Mouse (Mus musculus) lung, embryonic 16.5 days (tissue): ENCODE measurements around the gene Fam107b. TPM values are rescaled to one million over a fixed set of nuclear protein-coding genes. Genes with fewer than 3 reads are reported as not detected.
A peak's percentile ranks its signal among the peaks of the same experiment; 100 is the strongest.

Experiments used
- ATAC-seq: fragments of 200-750 bp; cut with Nextera tagmentation; 2 replicates; pipeline ENCODE4 v1.8.0; 2017; ENCODE audit warnings: low read depth, mild to moderate bottlenecking, moderate library complexity
- H3K27ac ChIP-seq: fragments of 300-500 bp; sonication (generic); 2 replicates; pipeline ENCODE4 v1.5.1; 2014; ENCODE audit warnings: mild to moderate bottlenecking, control low read depth, low read length
- H3K27me3 ChIP-seq: fragments of 300-500 bp; sonication (generic); 2 replicates; pipeline ENCODE4 v1.6.1; 2014; ENCODE audit warnings: low read depth, low read length, mixed read lengths; ENCODE audit not compliant: control insufficient read depth, insufficient read depth
- H3K36me3 ChIP-seq: fragments of 300-500 bp; sonication (generic); 2 replicates; pipeline ENCODE4 v1.6.1; 2014; ENCODE audit warnings: low read length; ENCODE audit not compliant: control insufficient read depth, insufficient read depth
- H3K4me1 ChIP-seq: fragments of 300-500 bp; sonication (generic); replicated peaks from 2 replicates; pipeline ENCODE4 v1.6.1; 2014; ENCODE audit warnings: low read length, mixed read lengths; ENCODE audit not compliant: control insufficient read depth, insufficient read depth
- H3K4me2 ChIP-seq: fragments of 300-500 bp; sonication (generic); 2 replicates; pipeline ENCODE4 v1.6.1; 2014; ENCODE audit warnings: low read depth, low read length, control low read depth
- H3K4me3 ChIP-seq: fragments of 300-500 bp; sonication (generic); 2 replicates; pipeline ENCODE4 v1.5.1; 2014; ENCODE audit warnings: mild to moderate bottlenecking, low read length, control low read depth
- H3K9ac ChIP-seq: fragments of 300-500 bp; sonication (generic); 2 replicates; pipeline ENCODE4 v1.6.1; 2014; ENCODE audit warnings: low read length, control low read depth
- H3K9me3 ChIP-seq: fragments of 300-500 bp; sonication (generic); 2 replicates; pipeline ENCODE4 v1.6.1; 2016; ENCODE audit warnings: low read length; ENCODE audit not compliant: control insufficient read depth
- WGBS: fragments of 180-500 bp; shearing (Covaris S2); extraction: QIAGEN DNeasy Blood & Tissue Kit; methylation state at CpG from one replicate; pipeline ENCODE4 v1.1.7; 2014; 5-methylcytosine and 5-hydroxymethylcytosine counted together
- polyA plus RNA-seq: library from polyadenylated mRNA; unstranded; fragments of >200 nt; fragmentation: Nextera tagmentation; extraction: Ambion mirVana; gene quantifications from 2 replicates; pipeline ENCODE4 v1.2.1, GENCODE M21; 2015

Fam107b gene
- polyA plus RNA-seq, 1 experiment from 2014 or later = 33.3 TPM

DNA sequence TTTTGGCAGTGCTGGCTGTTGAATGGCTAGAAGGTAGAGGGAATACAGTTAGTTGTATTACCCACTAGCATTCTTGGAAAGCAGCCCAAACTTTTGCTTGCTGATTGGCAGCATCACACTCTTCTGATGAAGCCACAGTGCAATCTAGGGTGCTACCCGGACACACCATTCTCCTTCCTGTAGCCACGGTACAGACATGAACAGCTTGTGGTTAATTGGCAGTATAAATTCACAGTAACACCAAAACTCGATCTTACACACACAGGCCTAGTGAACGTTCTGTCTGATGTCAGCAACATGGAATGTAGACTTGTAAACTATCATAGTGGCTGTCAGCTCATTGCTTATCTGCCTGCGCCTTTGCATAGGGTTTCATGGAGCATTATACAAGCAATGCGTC is 193.8 kb downstream of the Fam107b start:
- no peaks in the 10 kb centered on the region for H3K36me3 ChIP-seq
- no peak overlapping the region for H3K4me3 ChIP-seq
- no peaks in the 10 kb centered on the region for H3K27me3 ChIP-seq
- peaks cover 23% of the 10 kb centered on the region for H3K4me1 ChIP-seq
- no peak overlapping the region for H3K9ac ChIP-seq
- no peaks in the 10 kb centered on the region for H3K9me3 ChIP-seq
- 29% methylated on average over 6 of the region's 6 CpGs for WGBS
- H3K27ac ChIP-seq = no peak overlapping the region
- no peak overlapping the region for H3K4me2 ChIP-seq
- peak; percentile 64 for ATAC-seq

DNA sequence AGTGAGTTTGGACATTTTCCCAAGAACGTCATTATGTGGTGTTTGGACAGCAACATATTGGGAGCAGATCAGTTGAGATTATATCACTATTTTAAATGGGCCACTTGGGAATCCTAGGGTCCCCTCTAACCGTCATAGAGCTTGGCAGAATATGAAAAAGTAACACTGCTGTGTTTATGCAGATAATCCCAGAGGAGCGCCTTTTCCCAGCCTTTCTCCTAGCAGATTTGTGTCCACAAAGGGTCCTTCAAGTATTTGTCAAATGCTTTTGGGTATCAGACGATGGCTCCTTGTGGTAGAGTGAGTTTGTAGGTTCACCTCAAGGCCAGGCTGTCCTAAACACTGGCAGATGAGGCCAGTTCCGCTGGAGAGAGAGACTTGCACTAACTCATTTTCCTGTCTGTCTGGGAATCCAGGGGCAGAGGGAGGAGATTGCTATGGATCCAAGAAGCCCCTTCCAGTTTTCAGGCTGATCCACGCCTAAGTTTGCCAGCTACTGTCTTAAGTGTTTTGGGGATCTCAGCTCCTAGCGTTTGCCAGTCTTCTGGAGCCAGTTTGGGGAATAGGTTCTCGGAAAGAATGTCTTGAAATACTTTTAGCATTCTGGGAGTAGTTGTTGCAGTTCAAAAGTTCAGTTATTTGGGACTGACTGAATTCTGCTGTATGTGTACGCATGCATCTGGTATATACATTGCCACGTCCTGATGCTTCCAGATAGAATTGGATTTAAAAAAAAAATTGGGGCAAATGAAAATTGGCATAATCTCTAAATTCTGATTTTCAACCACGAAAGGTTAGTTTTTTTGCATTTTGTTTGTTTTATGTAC is 195.9 kb downstream of the Fam107b start:
- H3K4me2 ChIP-seq = no peak overlapping the region
- no peaks in the 10 kb centered on the region for H3K9me3 ChIP-seq
- H3K36me3 ChIP-seq = no peaks in the 10 kb centered on the region
- H3K9ac ChIP-seq = no peak overlapping the region
- ATAC-seq = peak; percentile 75
- peaks cover 23% of the 10 kb centered on the region for H3K4me1 ChIP-seq
- WGBS = 27% methylated on average over 11 of the region's 11 CpGs
- no peaks in the 10 kb centered on the region for H3K27me3 ChIP-seq
- H3K4me3 ChIP-seq = no peak overlapping the region
- H3K27ac ChIP-seq = peak overlapping the region; percentile 31

DNA sequence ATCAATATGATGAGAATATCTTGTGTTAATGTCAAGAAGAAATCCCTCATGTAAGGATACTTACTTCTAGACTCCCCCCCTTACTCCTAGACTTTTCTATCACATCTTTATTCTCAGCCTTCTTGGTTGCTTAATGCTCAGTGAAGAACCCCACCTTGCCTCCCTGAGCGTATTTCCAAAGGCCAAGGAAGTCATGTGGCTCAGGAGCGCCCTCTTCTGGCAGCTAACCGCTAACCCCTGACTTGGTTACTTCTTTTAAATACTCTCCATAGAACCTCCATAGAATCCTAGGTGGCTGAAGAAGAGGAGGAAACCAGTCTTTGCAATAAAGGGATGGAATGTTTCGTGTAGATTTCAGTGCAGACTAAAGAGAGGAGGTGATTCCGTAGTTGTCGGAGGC is 199.0 kb downstream of the Fam107b start:
- H3K9ac ChIP-seq = no peak overlapping the region
- 37% methylated on average over 6 of the region's 6 CpGs for WGBS
- no peak overlapping the region for H3K27ac ChIP-seq
- H3K4me1 ChIP-seq = peaks cover 20% of the 10 kb centered on the region
- H3K4me2 ChIP-seq = no peak overlapping the region
- H3K9me3 ChIP-seq = no peaks in the 10 kb centered on the region
- no peaks in the 10 kb centered on the region for H3K36me3 ChIP-seq
- H3K4me3 ChIP-seq = no peak overlapping the region
- H3K27me3 ChIP-seq = no peaks in the 10 kb centered on the region
- ATAC-seq = no peak

DNA sequence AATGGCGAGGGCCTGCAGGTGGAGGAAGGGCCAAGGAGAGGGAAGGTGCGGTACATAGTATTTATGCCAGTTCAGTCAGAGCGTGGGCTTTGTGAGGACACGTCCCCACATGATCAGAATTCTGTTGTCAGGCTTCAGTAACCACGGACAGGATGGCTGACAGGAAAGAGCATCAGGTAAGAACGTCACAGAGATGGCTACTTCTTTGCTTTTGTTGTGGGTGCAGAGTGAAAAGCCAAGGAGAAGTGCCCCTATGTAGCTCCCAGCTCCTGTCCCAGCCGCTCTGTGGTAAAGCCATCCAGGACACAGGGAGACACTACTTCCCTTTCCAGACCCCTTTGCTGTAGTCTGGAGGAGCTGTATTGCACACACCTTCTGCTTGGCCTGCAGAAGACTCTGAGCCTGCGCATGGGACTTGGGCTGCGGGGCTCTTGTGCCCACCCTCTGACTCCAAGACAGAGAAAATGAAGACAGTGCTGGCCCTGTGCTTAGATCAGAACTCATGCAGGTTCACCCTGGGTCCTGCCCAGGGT is 199.6 kb downstream of the Fam107b start:
- Histone ChIP-seq H3K27ac (no peak overlapping the region), H3K9ac (no peak overlapping the region), H3K4me2 (no peak overlapping the region), H3K27me3 (no peaks in the 10 kb centered on the region), H3K4me1 (peaks cover 14% of the 10 kb centered on the region), H3K36me3 (no peaks in the 10 kb centered on the region), H3K9me3 (no peaks in the 10 kb centered on the region), H3K4me3 (no peak overlapping the region)
- ATAC-seq = no peak
- WGBS = 85% methylated on average over 9 of the region's 9 CpGs

DNA sequence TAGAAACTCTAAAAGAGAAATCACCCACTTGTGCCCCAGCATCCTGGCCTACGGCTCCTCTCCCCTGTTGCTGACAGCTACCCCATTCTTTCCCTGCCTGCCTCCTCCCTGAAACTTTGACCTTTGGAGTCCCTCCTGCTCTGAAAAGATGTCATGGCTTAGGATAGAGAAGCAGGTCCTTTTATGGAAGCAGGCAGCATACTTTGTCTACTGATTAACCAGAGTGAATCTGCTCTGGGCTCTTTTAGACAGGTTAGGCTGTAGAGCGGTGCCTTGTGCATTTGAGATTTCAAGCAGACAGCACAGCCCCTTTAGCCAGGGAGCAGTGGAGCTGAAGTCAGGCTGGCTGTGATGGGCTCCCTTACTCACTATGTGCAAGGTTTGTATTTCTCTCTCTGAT is 200.1 kb downstream of the Fam107b start:
- no peak overlapping the region for H3K4me2 ChIP-seq
- no peaks in the 10 kb centered on the region for H3K36me3 ChIP-seq
- 80% methylated on average over 2 of the region's 2 CpGs for WGBS
- no peaks in the 10 kb centered on the region for H3K9me3 ChIP-seq
- no peak overlapping the region for H3K9ac ChIP-seq
- ATAC-seq = no peak
- no peak overlapping the region for H3K4me3 ChIP-seq
- peaks cover 12% of the 10 kb centered on the region for H3K4me1 ChIP-seq
- H3K27ac ChIP-seq = no peak overlapping the region
- no peaks in the 10 kb centered on the region for H3K27me3 ChIP-seq

DNA sequence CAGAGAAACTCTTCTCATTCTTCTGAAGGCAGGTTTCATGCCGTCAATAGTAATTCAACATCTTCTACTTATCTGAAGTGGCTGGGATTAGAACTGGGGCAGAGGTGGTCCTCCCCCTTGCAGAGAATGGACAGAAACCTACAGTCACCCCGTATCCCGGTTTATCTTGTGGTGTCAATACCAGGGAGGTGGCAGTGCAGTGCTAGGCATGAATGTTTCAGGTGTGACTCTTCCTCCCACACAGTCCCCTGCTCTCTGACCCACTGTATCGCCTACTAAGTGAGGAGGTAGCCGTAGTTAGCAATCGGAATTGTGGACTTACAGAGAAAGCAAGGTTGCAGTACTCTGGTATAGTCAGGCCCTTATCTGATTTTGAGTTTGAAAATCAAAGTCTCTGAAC is 201.2 kb downstream of the Fam107b start:
- WGBS = 71% methylated on average over 6 of the region's 6 CpGs
- no peak for ATAC-seq

DNA sequence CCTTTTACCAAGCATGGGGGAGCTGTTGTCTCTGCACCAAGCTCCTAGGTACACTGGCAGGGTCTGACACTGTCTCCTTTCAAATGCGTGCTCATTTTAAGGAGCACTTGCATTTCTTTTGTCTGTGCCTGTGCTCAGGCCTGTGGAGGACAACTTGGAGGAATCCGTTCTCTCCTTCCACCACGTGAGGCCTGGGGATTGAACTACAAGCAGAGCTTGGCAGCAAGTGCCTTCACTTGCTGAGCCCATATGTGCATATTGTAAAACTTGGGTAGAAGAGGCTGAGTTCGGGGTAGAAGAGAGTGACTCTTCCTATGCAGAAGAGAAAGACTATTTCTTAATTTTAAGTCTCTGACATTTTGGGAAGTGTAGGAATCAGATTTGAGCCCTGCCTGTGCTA is 202.8 kb downstream of the Fam107b start:
- 79% methylated on average over 4 of the region's 4 CpGs for WGBS
- ATAC-seq = no peak

More for the DNA sequence above, 201.2 kb downstream of the Fam107b start:
- Histone ChIP-seq H3K4me2 (no peak overlapping the region), H3K27me3 (no peaks in the 10 kb centered on the region), H3K4me1 (peaks cover 4% of the 10 kb centered on the region; the same call in 1 of the 2 replicates), H3K9ac (no peak overlapping the region), H3K27ac (no peak overlapping the region), H3K9me3 (no peaks in the 10 kb centered on the region), H3K4me3 (no peak overlapping the region), H3K36me3 (no peaks in the 10 kb centered on the region)

DNA sequence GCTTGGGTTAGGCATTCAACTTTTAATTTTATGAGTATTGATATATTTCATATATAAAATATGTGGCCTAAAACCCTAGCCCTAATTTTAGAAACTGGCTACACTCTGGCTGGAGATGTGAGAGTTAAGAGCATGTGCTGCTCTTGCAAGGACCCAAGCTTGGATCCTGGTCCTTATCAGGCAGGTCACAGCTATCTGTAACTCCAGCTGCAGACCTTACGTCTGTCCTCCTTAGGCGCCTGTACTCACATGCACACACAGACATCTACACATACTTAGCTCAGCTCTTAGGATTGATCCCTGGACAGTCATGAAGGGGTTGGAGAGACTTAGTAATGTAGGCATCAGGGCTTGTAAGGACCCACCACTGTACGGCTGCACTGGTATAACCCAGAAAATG is 205.3 kb downstream of the Fam107b start:
- no peak overlapping the region for H3K4me3 ChIP-seq
- H3K27ac ChIP-seq = no peak overlapping the region
- H3K36me3 ChIP-seq = no peaks in the 10 kb centered on the region
- no peaks in the 10 kb centered on the region for H3K4me1 ChIP-seq
- H3K4me2 ChIP-seq = no peak overlapping the region
- H3K27me3 ChIP-seq = no peaks in the 10 kb centered on the region
- WGBS = 89% methylated on average over 3 of the region's 3 CpGs
- no peaks in the 10 kb centered on the region for H3K9me3 ChIP-seq
- H3K9ac ChIP-seq = no peak overlapping the region
- ATAC-seq = no peak

More for the DNA sequence above, 202.8 kb downstream of the Fam107b start:
- Histone ChIP-seq H3K36me3 (no peaks in the 10 kb centered on the region), H3K9ac (no peak overlapping the region), H3K4me2 (no peak overlapping the region), H3K27me3 (no peaks in the 10 kb centered on the region), H3K4me1 (no peaks in the 10 kb centered on the region), H3K4me3 (no peak overlapping the region), H3K27ac (no peak overlapping the region), H3K9me3 (no peaks in the 10 kb centered on the region)

DNA sequence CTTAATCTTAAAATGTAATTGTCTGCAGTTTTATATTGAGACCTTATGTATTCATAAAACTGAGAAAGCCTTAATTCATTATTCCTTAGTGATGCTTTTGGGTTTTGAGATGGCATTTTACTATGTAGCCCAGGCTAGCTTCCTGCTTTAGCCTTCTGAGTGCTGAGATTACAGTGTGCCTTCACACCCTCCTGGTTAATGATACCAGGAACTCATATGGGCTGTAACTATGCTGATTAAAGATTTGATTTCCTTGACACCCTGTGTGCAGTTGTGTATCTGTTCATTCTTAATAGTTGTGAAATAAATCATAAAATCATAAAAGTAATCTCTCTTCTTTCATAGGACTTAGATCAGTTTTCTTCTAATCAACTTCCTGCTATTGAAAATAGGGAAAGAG is 205.8 kb downstream of the Fam107b start:
- Histone ChIP-seq H3K4me2 (no peak overlapping the region), H3K27me3 (no peaks in the 10 kb centered on the region), H3K4me3 (no peak overlapping the region), H3K9ac (no peak overlapping the region), H3K27ac (no peak overlapping the region), H3K4me1 (no peaks in the 10 kb centered on the region), H3K36me3 (no peaks in the 10 kb centered on the region), H3K9me3 (no peaks in the 10 kb centered on the region)
- no peak for ATAC-seq
